Mouse (Mus musculus): ENCODE data around the gene Sccpdh. TPM values are rescaled to one million over a fixed set of nuclear protein-coding genes. Genes with fewer than 3 reads are reported as not detected.

The Sccpdh gene
- polyA plus RNA-seq (2012; rRNA removed; ENCODE audit: low replicate concordance), result 6.7 and 8.1 TPM in 2 replicates

DNA sequence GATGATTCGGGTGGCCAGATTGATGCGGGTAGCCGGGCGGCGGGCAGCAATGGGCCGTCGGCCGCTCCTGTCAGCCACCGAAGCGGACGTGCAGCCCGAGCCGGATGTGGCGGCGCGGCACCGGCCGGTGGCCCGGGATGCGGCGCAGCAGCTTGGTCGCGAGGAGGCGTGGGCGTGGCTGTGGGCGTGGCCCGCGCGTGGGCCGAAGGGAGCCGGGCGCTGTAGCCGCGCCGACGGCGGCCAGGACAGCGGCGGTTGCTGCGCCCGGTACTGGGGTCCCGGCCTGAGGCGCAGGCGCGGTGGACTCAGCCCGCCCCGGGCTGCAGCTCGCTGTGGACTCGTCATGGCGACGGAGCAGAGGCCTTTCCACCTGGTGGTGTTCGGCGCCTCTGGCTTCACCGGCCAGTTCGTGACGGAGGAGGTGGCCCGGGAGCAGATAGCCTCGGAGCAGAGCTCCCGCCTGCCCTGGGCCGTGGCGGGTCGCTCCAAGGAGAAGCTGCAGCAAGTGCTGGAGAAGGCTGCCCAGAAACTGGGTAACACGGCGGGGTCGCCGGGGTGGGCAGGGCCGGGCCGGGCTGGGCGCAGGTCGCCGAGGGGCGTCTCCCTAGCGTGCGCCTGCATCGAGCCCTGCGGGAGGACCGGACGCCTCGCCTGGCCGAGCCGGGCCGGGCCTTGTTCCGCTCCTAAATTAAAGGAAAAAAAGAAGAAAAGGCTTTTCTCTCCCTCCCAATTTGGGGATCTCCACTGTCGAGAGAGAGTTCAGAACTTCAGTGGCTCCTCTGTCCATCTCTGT lies at the start of gene Sccpdh:
Sccpdh (plus strand) TSS at position 198 of the 793 bp plus-strand sequence.

Other genes with a start within 250 kb of the Sccpdh start
- 0.58 and 0.78 TPM in 2 replicates for gene Smyd3, start 150.2 kb upstream of the Sccpdh start, polyA plus RNA-seq (2012; rRNA removed; ENCODE audit: low replicate concordance)
- gene Tfb2m, start 121.9 kb upstream of the Sccpdh start, polyA plus RNA-seq (2012; rRNA removed; ENCODE audit: low replicate concordance), result 1.3 and 2.8 TPM in 2 replicates
- 6.8 and 9.0 TPM in 2 replicates for gene Cnst, start 121.8 kb upstream of the Sccpdh start, polyA plus RNA-seq (2012; rRNA removed; ENCODE audit: low replicate concordance)
- not detected in 2 replicates for gene Kif28, start 77.1 kb downstream of the Sccpdh start, polyA plus RNA-seq (2012; rRNA removed; ENCODE audit: low replicate concordance)
- not detected in 2 replicates for gene Gm10518, start 135.2 kb downstream of the Sccpdh start, polyA plus RNA-seq (2012; rRNA removed; ENCODE audit: low replicate concordance)
- gene Ahctf1, start 135.5 kb downstream of the Sccpdh start, polyA plus RNA-seq (2012; rRNA removed; ENCODE audit: low replicate concordance), result 1.4 and 3.2 TPM in 2 replicates